Mouse (Mus musculus) ZHBTc4 (cell line): ENCODE data around the gene Mill2.

Source experiments
- DNase-seq: peaks from one replicate; pipeline ENCODE4 v3.0.0-alpha.2; 2011; ENCODE audit warnings: low read depth, low spot score

Gene Mill2

GRCm38 (mm10) chr7:18875372-18875771 lies 35.6 kb downstream of the Mill2 start:
- DNase-seq = no peak

GRCm38 (mm10) chr7:18878691-18879090 lies 38.9 kb downstream of the Mill2 start:
- DNase-seq = no peak

- peak; percentile 84 for DNase-seq
Observed at GRCm38 (mm10) chr7:18883991-18884744, 44.4 kb downstream of the Mill2 start.

- peak; percentile 88 for DNase-seq
Observed at GRCm38 (mm10) chr7:18884745-18885422, 45.1 kb downstream of the Mill2 start.

- DNase-seq = no peak
Observed at GRCm38 (mm10) chr7:18886963-18887362, 47.2 kb downstream of the Mill2 start.

GRCm38 (mm10) chr7:18890848-18891247 lies 51.1 kb downstream of the Mill2 start:
- DNase-seq = no peak

- DNase-seq = peak; percentile 94
Observed at GRCm38 (mm10) chr7:18891872-18892599, 52.3 kb downstream of the Mill2 start.

- DNase-seq = no peak
Observed at GRCm38 (mm10) chr7:18893009-18893408, 53.2 kb downstream of the Mill2 start.

- peak; percentile 89 for DNase-seq
Observed at GRCm38 (mm10) chr7:18893651-18894430, 54.1 kb downstream of the Mill2 start.

GRCm38 (mm10) chr7:18896536-18896935 lies 56.8 kb downstream of the Mill2 start:
- DNase-seq = no peak

- DNase-seq = no peak
Observed at GRCm38 (mm10) chr7:18900513-18900912, 60.7 kb downstream of the Mill2 start.

- no peak for DNase-seq
Observed at GRCm38 (mm10) chr7:18902486-18902885, 62.7 kb downstream of the Mill2 start.

- peak; percentile 72 for DNase-seq
Observed at GRCm38 (mm10) chr7:18904971-18905370, 65.2 kb downstream of the Mill2 start.

GRCm38 (mm10) chr7:18909797-18910196 lies 70.0 kb downstream of the Mill2 start:
- DNase-seq = no peak

- peak; percentile 99 for DNase-seq
Observed at GRCm38 (mm10) chr7:18910241-18910831, 70.6 kb downstream of the Mill2 start, which contains the start of gene Ccdc61. Ccdc61 (minus strand) TSS chr7:18910415.
